Mouse (Mus musculus) spleen, postnatal 36 days (tissue): ENCODE data around the gene Tab1.

Source experiments
- DNase-seq, 2 experiments: peaks; one replicate each; pipeline ENCODE4 v3.0.0; 2022; ENCODE audit warnings: low spot score in 2 of 2, mixed read lengths in 1 of 2

Tab1 gene

DNA sequence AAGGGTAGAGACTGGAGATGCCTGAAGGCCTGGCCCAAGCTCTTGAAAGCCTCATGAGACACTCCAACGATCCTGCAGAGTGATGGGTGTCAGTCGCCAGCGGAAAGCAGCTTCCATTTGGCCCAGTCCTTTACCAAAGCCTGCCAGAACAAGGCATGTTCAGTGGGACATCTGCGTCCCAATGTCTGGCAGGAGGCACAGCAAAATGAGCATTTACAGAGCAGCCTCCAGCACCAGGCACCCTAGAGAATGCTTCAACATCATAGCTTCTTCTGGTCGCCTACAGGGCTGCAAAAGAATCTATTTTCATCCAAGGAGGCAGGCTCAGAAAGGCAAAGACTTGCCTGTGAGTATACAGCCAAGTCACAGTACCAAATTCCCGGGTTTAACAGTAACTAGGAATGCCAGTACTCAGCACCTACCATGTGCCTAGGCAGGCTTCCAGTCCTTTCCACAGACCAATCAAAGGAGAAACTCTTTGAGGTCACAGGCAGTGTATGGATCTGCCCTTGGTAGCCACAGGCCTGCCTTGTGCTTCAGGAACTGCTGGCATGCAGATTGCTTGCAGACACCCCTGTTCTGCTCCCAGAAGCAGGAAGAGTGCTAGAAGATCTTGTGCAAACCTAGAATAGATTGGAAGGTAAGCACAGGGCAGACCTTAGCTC lies 69.3 kb downstream of the Tab1 start:
- DNase-seq, result no peak

DNA sequence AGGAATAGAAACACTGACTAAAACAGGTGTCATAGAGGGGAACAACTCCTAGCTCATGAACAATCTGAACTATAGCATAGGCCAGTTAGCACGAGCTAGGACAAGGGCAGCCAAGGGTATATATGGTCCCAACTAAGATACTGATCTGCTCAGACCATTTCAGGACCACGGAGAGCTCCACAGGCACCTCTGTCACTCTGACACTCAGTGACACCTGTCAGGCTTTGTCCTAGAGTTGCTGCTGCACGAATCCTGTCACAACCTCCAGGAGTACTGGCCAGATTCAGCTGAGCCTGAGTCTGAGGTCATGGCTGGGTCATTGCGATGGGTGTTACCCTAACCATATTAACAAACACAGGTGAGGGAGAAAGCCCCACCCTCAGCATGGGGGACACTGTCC lies 70.5 kb downstream of the Tab1 start:
- no peak for DNase-seq

- no peak for DNase-seq
These were observed 73.2 kb downstream of the Tab1 start for GRCm38 (mm10) chr15:80206057-80206565.

- DNase-seq, result no peak
These were observed 75.5 kb downstream of the Tab1 start for GRCm38 (mm10) chr15:80208446-80208845.
